Mouse (Mus musculus): ENCODE measurements around the gene Nrf1.

The Nrf1 gene

DNA sequence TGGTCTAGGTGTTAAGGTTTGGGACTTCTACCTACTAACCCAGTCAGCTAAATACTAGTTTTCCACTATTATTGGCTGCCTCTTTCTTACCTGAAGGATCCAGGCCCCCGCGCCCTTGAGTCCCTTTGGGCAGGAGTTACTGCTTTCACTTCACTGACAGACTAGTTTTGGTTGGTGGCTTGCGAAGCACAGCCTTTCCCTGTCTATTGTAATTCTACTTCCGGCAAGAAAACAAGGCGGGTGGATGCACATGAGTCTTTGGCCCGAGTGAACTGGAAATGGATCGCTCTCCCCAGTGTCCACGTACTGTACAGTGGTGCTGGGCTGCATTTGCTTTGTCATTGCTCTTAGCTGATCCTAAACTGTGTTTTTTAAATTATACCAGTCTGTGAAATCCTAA lies 102.7 kb downstream of the Nrf1 start:
- DNase-seq: no peak

GRCm38 (mm10) chr6:30152163-30152562 lies 104.4 kb downstream of the Nrf1 start:
- no peak for DNase-seq

DNA sequence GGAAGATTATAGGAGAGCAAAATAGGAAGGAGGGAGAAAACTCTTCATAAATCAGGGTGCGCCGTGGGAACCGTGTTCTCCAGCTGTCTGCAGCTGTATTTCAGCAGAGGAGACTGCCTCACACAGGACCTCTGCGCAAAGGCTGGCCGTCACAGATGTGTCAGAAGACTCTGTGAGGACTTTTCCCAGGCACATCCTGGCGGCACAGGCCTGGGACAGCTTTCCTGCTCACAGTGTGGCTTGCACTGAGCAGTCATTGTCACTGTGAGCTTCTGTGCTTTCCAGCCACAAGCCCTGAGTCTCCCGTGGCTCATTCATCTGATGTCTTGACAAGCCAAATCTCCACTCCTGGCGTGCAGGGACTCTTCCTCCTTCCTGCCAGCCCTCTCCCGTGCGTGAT lies 104.9 kb downstream of the Nrf1 start:
- peak in 1 of 2 experiments; percentile 32 for DNase-seq

DNA sequence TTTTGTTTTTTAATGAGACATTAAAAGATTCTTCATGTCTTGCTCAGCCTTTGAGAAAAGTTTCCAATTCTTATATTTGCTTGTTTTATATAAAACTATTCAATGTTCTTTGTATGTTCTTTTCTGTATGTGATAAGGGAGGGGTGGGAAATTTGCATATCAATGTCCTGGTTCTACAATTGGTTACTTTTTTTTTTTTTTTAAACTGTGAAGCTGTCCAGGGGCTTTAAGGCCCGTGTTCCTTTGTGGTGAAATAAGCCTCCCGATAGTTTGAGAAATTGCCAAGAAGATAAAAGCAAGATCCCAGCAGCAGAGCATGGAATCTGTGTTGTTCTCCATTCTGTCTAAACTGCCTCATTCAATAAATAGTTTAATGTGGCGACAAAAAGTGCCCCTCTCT lies 105.3 kb downstream of the Nrf1 start:
- no peak for DNase-seq

GRCm38 (mm10) chr6:30153733-30154415 lies 106.1 kb downstream of the Nrf1 start:
- DNase-seq: no peak

DNA sequence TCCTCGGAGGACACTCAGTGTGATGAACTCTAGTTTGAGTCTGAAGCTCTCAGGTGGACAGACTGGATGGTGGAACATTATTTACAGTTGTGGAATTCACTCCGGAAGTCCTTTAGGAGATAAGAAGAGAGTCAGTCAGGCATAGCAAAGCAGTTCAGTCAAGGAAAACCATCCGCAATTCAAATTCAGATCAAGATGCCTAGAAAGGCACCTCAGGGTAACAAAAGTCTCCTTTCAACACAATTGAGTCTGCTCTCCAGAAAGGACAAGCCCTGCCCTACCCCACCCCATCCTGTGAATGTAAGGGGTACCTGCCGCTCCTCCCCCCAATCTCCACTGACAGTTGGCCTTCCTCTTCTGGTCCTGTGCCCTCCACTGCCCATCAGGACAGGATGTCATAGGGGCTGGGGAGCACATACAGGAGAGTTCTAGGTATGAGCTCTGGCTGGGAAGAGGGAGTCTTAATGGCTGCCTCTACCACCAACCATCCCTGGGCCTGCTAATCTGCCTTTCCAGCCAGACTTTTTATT lies 111.8 kb downstream of the Nrf1 start:
- no peak for DNase-seq

- no peak for DNase-seq
These were observed 112.6 kb downstream of the Nrf1 start for GRCm38 (mm10) chr6:30160408-30160807.

GRCm38 (mm10) chr6:30161618-30162017 lies 113.8 kb downstream of the Nrf1 start:
- no peak for DNase-seq

- DNase-seq: peak in 1 of 2 experiments; percentile 47
These were observed 114.3 kb downstream of the Nrf1 start for GRCm38 (mm10) chr6:30162091-30162490.

GRCm38 (mm10) chr6:30166349-30166748 lies 118.6 kb downstream of the Nrf1 start:
- DNase-seq: no peak

DNA sequence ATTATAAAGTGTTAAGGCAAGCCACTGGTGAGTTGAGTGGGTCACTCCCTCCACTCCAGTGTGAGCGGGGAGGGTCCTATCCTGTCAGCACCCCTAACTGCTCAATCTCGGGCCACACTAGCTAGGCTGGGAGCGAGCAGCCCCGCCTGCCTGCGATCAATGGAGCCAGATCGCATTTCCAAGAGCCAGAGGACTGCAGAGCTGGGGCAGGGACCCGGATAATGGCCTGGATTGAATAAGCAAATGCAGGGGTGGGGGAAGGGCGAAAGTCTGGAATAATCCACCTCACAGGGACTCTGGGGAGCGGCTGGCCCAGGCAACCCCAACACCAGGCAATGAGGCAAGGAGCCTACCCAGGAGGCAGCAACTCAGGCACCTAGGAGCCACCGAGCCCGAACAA lies 119.4 kb downstream of the Nrf1 start:
- peak; percentile 31 to 47 for DNase-seq

DNA sequence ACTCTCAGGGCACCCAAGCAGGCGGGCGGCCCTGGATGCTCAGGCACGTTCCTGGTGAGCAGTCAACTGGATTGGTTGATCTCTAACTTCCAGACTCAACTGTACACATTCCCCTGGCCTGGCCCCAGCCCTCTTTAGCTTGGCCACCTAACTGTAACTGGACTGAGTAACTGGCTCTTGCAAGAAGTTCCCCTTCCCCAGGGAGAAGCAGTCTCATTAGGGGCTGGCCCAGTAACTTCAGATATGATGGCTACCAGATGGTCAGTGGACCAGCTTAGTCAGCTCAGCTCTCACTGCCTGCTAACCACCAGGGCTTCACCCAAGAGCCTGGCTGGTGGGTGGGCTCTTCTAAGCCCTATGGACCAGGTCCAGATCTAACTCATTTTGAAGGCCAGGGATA lies 120.5 kb downstream of the Nrf1 start:
- DNase-seq: peak; percentile 31 to 51

DNA sequence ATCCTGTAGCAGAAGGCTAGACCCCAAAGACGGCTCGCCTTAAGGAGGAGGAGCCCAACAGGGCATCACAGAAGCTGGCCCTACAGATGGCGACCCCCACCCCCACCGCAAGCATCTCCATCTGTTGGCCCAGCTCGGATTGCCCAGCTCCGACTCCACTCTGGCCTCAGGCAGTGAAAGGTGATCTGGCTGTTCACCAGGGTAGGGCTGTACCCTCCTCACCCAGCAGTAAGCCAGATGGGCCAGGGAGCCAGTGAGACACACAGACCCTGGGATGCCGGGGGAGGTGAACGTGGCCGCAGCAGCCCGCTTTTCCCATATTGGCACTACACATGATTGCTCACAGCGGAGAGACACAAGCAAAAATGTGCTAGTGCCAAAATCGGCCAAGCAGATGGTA lies 121.4 kb downstream of the Nrf1 start:
- DNase-seq: no peak

- no peak for DNase-seq
These were observed 123.4 kb downstream of the Nrf1 start for GRCm38 (mm10) chr6:30171226-30171625.

DNA sequence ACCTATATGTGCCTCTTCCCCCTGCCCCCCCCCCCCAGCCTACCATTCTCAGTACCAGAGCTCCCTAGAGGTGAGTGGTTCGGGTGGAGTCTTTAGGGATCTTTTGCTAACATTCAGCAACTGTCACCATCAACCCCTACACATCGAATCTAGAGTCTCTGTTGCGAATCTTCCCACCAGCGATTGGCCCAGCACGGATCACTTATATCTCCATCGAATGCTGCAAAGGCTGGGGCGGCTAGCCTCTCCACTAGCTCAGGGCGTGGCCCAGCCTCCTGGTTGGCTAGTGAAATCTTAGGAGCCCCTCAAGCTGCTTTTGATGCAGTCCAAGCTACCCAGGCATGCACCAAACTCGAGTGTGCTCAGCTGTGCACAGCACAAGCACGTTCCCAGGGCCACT lies 124.2 kb downstream of the Nrf1 start:
- no peak for DNase-seq

GRCm38 (mm10) chr6:30172441-30172819 lies 124.6 kb downstream of the Nrf1 start:
- DNase-seq: no peak

DNA sequence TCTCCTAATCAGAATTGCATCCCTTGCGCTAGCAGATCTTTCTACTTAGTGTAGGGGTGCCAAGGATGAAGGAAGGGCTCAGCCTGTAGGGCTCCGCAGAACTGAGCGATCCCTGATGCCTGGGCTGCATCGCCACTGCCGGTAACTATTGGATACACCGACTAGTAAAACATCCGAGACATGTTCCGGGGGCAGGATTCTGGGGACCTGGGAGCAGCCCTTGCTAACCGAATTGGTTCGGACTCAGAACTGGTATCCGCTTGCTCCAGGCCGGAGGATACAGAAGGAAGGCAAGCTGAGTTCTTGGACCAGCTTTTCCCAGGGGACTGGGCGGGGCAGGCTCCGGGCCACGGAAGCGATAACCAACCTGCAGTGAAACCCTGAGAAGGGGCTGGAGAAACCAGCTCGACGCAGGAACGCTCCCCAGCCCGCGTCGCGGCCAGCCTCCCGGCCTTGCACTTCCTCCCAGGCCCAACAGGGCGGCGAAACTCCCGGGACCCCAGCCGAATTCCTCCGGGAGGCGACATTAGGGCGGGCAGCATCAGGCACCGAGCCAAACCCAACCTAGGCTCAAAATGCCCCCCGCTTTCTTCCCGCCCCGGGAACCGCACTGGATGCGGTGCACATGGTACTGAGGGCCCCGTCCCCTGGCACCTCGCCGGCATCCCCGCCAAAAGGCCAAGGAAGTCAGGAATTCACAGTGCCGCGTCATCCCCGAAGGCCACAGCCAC lies 125.2 kb downstream of the Nrf1 start:
- DNase-seq: peak; percentile 49 to 65

GRCm38 (mm10) chr6:30173551-30174460 lies 126.0 kb downstream of the Nrf1 start:
- DNase-seq: peak; percentile 56 to 69

- DNase-seq: peak; percentile 29 to 30
These were observed 126.9 kb downstream of the Nrf1 start for GRCm38 (mm10) chr6:30174461-30175224.

DNA sequence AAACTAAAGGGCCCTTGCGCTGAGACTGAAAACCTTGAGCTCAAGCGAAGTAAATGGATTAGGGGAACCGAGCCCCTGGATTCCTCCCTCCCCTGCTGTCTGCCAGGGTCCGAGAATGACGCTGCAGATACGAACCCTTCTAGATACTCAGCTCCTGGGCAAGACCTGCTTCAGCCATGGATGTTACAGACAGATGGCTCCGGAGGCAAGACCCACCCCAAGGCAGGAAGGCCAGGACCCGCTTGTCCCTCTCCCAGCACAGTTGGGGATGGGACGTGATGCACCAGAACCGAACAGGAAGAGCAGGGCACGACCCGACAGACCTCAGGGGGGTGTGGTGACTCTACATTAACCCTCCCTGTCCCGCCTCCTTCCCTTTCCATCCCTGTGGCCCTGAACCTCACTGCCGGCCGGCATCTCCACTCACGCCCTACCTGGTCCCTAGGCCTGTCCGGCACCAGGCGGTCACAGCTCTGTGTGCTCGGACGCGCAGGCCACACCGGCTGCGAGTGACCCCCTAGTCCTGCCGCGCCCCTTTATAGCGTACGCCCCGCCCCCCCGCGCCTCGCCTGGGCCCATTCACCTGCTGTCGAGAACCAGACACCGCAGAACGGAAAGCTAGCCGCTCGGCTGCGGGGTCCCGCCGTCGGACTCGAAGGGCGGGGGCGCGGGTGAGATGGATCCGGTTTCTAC lies 127.6 kb downstream of the Nrf1 start:
- DNase-seq: peak in 1 of 2 experiments; percentile 29

DNA sequence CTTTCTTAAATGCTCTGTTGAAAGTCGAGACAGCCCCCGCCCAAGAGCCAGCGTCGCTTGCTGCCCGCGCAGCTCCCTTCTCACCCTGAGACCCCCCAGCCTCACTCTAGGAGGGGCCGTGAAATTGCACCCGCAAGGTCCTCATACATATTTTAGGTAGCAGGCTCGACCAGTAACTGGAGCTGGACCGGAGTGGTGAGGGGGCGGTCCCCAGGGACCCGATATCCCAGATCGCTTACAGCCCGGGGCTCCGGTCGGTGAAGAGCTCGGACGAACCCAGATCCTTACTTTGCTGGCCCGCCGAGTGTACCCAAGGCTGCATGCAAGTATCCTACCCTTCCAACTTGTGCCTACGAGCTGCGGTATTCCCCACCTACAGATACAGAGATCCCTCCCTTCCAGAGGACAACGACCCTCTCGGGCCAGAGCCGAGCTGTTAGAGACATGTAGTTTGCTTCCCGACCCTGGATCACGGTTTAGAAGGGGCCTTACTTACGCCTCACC lies 128.2 kb downstream of the Nrf1 start:
- DNase-seq: peak; percentile 37 to 44

Data from kidney, postnatal 4 days (tissue).